Mouse (Mus musculus): ENCODE results near the gene Fbn1.

The Fbn1 gene

GRCm38 (mm10) chr2:125330506-125330905 lies 177.3 kb downstream of the Fbn1 start:
- no peak for DNase-seq

- no peak for DNase-seq
These were observed 182.5 kb downstream of the Fbn1 start for GRCm38 (mm10) chr2:125325125-125325855.

GRCm38 (mm10) chr2:125324455-125324854 lies 183.3 kb downstream of the Fbn1 start:
- no peak for DNase-seq

- no peak for DNase-seq
These were observed 184.4 kb downstream of the Fbn1 start for GRCm38 (mm10) chr2:125323347-125323746.

GRCm38 (mm10) chr2:125322581-125322980 lies 185.2 kb downstream of the Fbn1 start:
- DNase-seq: no peak

- DNase-seq: no peak
These were observed 186.7 kb downstream of the Fbn1 start for GRCm38 (mm10) chr2:125321071-125321470.

GRCm38 (mm10) chr2:125319651-125320050 lies 188.1 kb downstream of the Fbn1 start:
- no peak for DNase-seq

- no peak for DNase-seq
These were observed 189.3 kb downstream of the Fbn1 start for GRCm38 (mm10) chr2:125318371-125319061.

- no peak for DNase-seq
These were observed 192.6 kb downstream of the Fbn1 start for GRCm38 (mm10) chr2:125315203-125315602.

GRCm38 (mm10) chr2:125314169-125314925 lies 193.4 kb downstream of the Fbn1 start:
- DNase-seq: no peak

- no peak for DNase-seq
These were observed 198.1 kb downstream of the Fbn1 start for GRCm38 (mm10) chr2:125309710-125310109.

- DNase-seq: no peak
These were observed 202.1 kb downstream of the Fbn1 start for GRCm38 (mm10) chr2:125305671-125306070.

GRCm38 (mm10) chr2:125304746-125305145 lies 203.0 kb downstream of the Fbn1 start:
- no peak for DNase-seq

- peak in 1 of 2 experiments; percentile 29 for DNase-seq
These were observed 203.9 kb downstream of the Fbn1 start for GRCm38 (mm10) chr2:125303764-125304384.

- no peak for DNase-seq
These were observed 205.2 kb downstream of the Fbn1 start for GRCm38 (mm10) chr2:125302625-125302924.

- DNase-seq: no peak
These were observed 205.7 kb downstream of the Fbn1 start for GRCm38 (mm10) chr2:125301877-125302624.

- no peak for DNase-seq
These were observed 209.0 kb downstream of the Fbn1 start for GRCm38 (mm10) chr2:125298841-125299240.

GRCm38 (mm10) chr2:125295526-125295925 lies 212.3 kb downstream of the Fbn1 start:
- no peak for DNase-seq

GRCm38 (mm10) chr2:125293969-125294491 lies 213.8 kb downstream of the Fbn1 start:
- no peak for DNase-seq

GRCm38 (mm10) chr2:125292616-125293015 lies 215.2 kb downstream of the Fbn1 start:
- no peak for DNase-seq

GRCm38 (mm10) chr2:125291101-125291500 lies 216.7 kb downstream of the Fbn1 start:
- no peak for DNase-seq
